Mouse (Mus musculus): ENCODE measurements around the gene Vmn1r58. TPM values are rescaled to one million over a fixed set of nuclear protein-coding genes. Genes with fewer than 3 reads are reported as not detected.

Vmn1r58 gene
- not detected in 2 replicates for polyA plus RNA-seq (2012; rRNA removed; ENCODE audit: low replicate concordance)

GRCm38 (mm10) chr7:5413296-5413695 is at the start of gene Vmn1r58:
Gene Vmn1r58, minus strand, starts transcription at chr7:5413396.

GRCm38 (mm10) chr7:5456674-5457073 is 43.5 kb upstream of the Vmn1r58 start, which contains the start of gene Vmn1r59:
Gene Vmn1r59, minus strand, starts transcription at chr7:5456774.

Other genes starting within 250 kb of the Vmn1r58 start
- gene Vmn1r56, start 216.6 kb downstream of the Vmn1r58 start, polyA plus RNA-seq (2012; rRNA removed; ENCODE audit: low replicate concordance) = not detected in 2 replicates
- gene Vmn1r57, start 194.9 kb downstream of the Vmn1r58 start, polyA plus RNA-seq (2012; rRNA removed; ENCODE audit: low replicate concordance) = not detected in 2 replicates
- gene Gm5065, start 62.9 kb downstream of the Vmn1r58 start, polyA plus RNA-seq (2012; rRNA removed; ENCODE audit: low replicate concordance) = not detected in 2 replicates
- gene Nlrp2, start 62.4 kb downstream of the Vmn1r58 start, polyA plus RNA-seq (2012; rRNA removed; ENCODE audit: low replicate concordance) = not detected in 2 replicates
- gene Vmn1r59, start 43.4 kb upstream of the Vmn1r58 start, polyA plus RNA-seq (2012; rRNA removed; ENCODE audit: low replicate concordance) = not detected in 2 replicates
- not detected in 2 replicates for gene Vmn2r28, start 80.6 kb upstream of the Vmn1r58 start, polyA plus RNA-seq (2012; rRNA removed; ENCODE audit: low replicate concordance)
- gene Vmn1r60, start 133.9 kb upstream of the Vmn1r58 start, polyA plus RNA-seq (2012; rRNA removed; ENCODE audit: low replicate concordance) = not detected in 2 replicates
- not detected in 2 replicates for gene Vmn1r61, start 199.9 kb upstream of the Vmn1r58 start, polyA plus RNA-seq (2012; rRNA removed; ENCODE audit: low replicate concordance)